Mouse (Mus musculus): ENCODE data around the gene Nktr. TPM values are rescaled to one million over a fixed set of nuclear protein-coding genes. Genes with fewer than 3 reads are reported as not detected.

Gene Nktr
- polyA plus RNA-seq, 1 experiment from 2014 or later: 17.3 TPM

DNA sequence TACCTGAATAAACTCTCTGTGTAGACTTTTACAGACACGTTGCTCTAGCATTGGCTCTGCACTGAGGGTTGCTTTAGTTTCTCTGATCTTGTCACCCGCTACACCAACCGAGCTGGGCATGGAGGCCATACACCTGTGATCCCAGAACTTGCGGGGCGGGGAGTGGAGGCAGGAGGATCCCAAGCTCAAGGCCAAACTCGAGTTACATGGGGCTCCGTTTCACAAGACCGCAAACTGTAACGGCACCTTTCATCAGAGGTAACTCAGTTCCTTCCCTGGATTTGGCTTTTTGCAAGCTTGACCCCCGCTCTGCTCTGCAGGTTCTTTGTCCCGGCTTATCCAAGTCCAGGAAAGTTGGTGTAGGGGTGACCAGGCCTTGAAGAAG lies 14.7 kb upstream of the Nktr start:
- DNase-seq (no peak), ATAC-seq (no peak)
- Histone ChIP-seq H3K4me3 (ENCODE audit: low read depth, low read length) (peak overlapping the region; percentile 78), H3K4me2 (ENCODE audit: low read depth, low read length) (peak overlapping the region; percentile 84), H3K27ac (ENCODE audit: low read depth) (peak overlapping the region; percentile 96), H3K9me3 (ENCODE audit: low read length) (no peaks in the 10 kb centered on the region), H3K4me1 (ENCODE audit: insufficient read depth) (peaks cover 23% of the 10 kb centered on the region), H3K9ac (replicated peaks) (peak overlapping the region; percentile 67), H3K27me3 (ENCODE audit: insufficient read depth, low read length) (no peaks in the 10 kb centered on the region), H3K36me3 (replicated peaks; ENCODE audit: insufficient read depth, low read length) (no peaks in the 10 kb centered on the region)
- WGBS (ENCODE audit: insufficient replicate concordance): 33% methylated on average over 11 of the region's 11 CpGs
- TF ChIP-seq CTCF (IDR thresholded peaks at IDR 0.05; ENCODE audit: low read depth) (no peak), EP300 (IDR thresholded peaks at IDR 0.05; ENCODE audit: low read depth) (no peak)

DNA sequence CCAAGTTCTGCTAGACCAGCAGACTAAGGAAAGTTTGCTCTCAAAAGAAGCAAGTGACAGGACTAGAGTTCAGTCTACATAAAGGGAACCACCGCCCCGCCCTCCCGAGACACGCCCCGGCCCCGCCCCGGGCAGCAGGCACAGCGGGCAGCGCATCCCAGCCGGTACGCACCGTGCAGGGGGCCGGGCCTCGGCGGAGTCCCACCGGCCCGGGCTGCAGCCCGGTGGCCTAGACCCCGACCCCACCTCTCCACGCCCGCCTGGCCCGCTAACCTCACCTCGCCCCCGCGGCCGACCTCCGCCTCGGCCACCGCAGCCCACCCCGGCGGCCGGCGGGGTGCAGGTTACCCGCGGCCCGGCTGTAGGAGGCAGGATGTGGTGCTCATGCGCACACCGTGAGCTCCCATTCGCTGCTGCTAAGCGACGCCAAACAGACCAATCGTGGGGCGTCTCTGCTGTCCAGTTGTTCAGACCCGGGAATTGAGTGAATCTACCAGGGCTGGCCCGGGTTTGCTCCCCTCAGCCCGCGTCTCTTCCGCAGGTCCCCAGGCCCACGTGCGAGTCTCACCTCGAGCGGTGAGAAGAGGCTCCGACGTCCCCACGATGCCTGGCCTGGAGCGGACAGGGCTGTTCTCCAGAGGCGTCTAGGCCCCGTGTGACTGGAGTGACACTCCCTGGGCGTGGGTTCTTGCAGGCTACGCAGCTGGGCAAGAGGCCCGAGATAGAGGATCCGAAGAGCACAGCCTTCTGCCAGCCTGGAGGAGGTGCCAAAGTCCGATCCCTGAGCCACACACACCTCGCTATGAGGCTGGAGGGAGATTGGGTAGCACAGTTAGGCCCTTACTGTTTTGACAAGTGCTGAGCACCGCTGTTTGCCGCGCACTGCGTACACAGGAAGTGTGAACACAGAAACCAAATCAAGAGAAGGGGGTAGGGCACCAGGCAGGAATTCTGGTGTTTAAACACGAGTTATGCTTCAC lies 14.0 kb upstream of the Nktr start, which contains the start of gene Sec22c:
TSS of gene Sec22c (minus strand) at position 845 of the 980 bp plus-strand sequence.
- peak; percentile 94 for ATAC-seq
- no peaks in the 10 kb centered on the region for H3K36me3 ChIP-seq (replicated peaks; ENCODE audit: insufficient read depth, low read length)
- peaks cover 25% of the 10 kb centered on the region for H3K4me1 ChIP-seq (ENCODE audit: insufficient read depth)
- WGBS (ENCODE audit: insufficient replicate concordance): 1% methylated on average over 62 of the region's 69 CpGs
- peak within 1 kb of the TSS; percentile 78 for H3K4me3 ChIP-seq (ENCODE audit: low read depth, low read length)
- TF ChIP-seq CTCF (IDR thresholded peaks at IDR 0.05; ENCODE audit: low read depth) (peak; percentile 58), EP300 (IDR thresholded peaks at IDR 0.05; ENCODE audit: low read depth) (no peak)
- H3K27me3 ChIP-seq (ENCODE audit: insufficient read depth, low read length): no peaks in the 10 kb centered on the region
- H3K27ac ChIP-seq (ENCODE audit: low read depth): peak within 1 kb of the TSS; percentile 96
- peak within 1 kb of the TSS; percentile 67 for H3K9ac ChIP-seq (replicated peaks)
- peak; percentile 95 for DNase-seq
- no peaks in the 10 kb centered on the region for H3K9me3 ChIP-seq (ENCODE audit: low read length)
- H3K4me2 ChIP-seq (ENCODE audit: low read depth, low read length): peak within 1 kb of the TSS; percentile 84

DNA sequence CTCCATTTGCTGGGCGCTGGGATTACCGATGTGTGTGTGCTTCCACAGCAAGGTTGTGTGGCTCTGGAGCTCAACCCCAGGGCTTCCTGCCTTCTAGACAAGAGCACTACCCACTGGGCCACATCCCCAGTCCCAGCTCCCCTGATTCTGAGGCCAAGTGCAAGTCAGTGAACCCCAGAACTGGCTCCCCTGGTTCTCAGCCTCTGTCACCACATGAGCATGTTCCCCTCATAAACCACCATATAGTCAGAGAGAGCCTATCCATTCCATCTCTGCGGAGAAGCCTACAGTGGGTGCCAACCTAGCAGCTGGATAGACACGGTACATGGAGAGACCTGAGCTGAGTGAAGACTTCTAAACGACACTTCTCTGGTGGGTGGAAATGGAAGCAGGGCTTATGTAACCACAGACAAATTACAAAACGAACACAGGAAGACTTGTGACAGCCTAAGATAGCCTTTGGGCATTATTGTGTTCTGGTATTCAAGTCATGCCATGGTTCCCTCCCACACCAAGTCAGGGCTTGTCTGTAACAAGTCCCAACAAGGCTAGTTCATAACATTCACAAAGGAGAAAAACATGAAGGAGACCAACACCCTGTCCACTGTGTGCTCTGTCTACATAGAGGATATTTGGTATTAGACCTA lies 12.8 kb upstream of the Nktr start:
- no peaks in the 10 kb centered on the region for H3K36me3 ChIP-seq (replicated peaks; ENCODE audit: insufficient read depth, low read length)
- H3K9ac ChIP-seq (replicated peaks): peak overlapping the region; percentile 67; the same call in 1 of the 2 replicates
- H3K9me3 ChIP-seq (ENCODE audit: low read length): no peaks in the 10 kb centered on the region
- DNase-seq (no peak), ATAC-seq (no peak)
- H3K27ac ChIP-seq (ENCODE audit: low read depth): peak overlapping the region; percentile 96
- H3K4me1 ChIP-seq (ENCODE audit: insufficient read depth): peaks cover 28% of the 10 kb centered on the region
- no peak for TF ChIP-seq EP300 (IDR thresholded peaks at IDR 0.05; ENCODE audit: low read depth)
- no peak overlapping the region for H3K4me3 ChIP-seq (ENCODE audit: low read depth, low read length)
- peak overlapping the region; percentile 84 for H3K4me2 ChIP-seq (ENCODE audit: low read depth, low read length)
- no peaks in the 10 kb centered on the region for H3K27me3 ChIP-seq (ENCODE audit: insufficient read depth, low read length)
- WGBS (ENCODE audit: insufficient replicate concordance): 59% methylated on average over 6 of the region's 6 CpGs

DNA sequence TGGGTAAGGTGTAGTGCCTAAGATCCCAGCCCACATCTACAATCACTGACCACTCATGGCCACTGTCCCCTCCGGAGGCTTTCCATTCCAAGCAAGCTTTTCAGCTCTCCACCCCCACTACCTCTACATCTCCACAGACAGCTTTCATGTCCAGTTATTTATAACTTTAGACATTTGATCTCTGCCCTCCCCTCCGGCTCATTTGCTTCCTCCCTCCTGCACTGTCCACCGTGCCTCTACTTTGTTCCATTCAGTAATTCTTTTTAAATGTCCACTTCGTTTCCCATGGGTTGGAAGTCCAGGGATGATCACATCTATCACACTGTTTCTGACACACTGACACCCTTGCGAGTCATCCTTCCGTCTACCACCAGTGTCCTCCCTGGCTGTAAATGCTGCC lies 11.2 kb upstream of the Nktr start:
- TF ChIP-seq EP300 (IDR thresholded peaks at IDR 0.05; ENCODE audit: low read depth) (no peak), CTCF (IDR thresholded peaks at IDR 0.05; ENCODE audit: low read depth) (no peak)
- WGBS (ENCODE audit: insufficient replicate concordance): 62% methylated on average over 6 of the region's 6 CpGs
- DNase-seq (no peak), ATAC-seq (no peak)
- H3K9ac ChIP-seq (replicated peaks): no peak overlapping the region
- H3K4me2 ChIP-seq (ENCODE audit: low read depth, low read length): peak overlapping the region; percentile 6; the same call in 1 of the 2 replicates
- H3K27ac ChIP-seq (ENCODE audit: low read depth): no peak overlapping the region
- no peaks in the 10 kb centered on the region for H3K9me3 ChIP-seq (ENCODE audit: low read length)
- H3K4me3 ChIP-seq (ENCODE audit: low read depth, low read length): no peak overlapping the region
- peaks cover 8% of the 10 kb centered on the region; the same call in 1 of the 2 replicates for H3K36me3 ChIP-seq (replicated peaks; ENCODE audit: insufficient read depth, low read length)
- H3K4me1 ChIP-seq (ENCODE audit: insufficient read depth): peaks cover 33% of the 10 kb centered on the region
- no peaks in the 10 kb centered on the region for H3K27me3 ChIP-seq (ENCODE audit: insufficient read depth, low read length)

DNA sequence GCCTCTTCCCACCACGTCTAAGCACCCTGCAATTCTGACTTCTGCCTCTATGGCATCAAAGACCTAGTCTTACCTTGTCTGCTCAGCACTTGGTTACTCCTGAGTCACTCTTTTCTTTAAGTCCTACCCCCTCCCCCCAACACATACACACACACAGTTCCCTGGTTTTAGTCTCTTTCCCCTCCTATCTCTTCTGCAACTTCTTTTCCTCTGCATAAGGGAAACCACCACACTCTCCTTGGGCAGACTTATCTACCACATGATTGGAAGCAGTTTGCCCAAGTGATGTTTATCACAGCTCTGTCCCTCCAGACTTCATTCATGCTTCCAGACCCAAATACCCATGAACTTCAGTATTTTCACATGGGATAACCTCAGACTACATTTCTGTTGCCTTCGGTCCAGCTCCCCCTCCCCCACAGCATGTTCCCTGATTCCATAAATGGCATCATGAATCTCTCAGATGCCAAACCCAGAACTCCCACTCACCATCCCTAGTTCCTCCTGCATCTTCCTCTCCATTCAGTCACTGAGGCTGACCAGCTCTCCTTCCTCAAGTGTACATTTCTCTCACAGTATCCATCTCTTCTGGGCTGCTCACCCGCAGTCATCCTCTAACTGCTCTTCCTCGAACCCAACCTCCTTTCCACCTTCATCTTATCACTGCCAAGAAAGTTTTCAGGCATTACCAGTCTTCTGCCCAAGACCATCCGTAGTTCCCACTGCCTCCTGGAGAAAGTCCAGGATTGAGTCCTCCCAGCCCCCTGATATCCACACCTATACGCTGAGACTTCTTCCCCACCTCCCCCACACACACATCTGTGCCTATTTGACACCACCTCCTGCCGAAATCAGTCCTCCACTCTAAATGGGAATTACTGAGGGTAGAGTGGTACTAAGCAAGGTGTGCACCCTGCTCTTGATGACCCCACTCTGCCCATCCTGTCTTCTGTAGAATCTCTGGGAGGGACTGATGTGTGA lies 10.2 kb upstream of the Nktr start:
- ATAC-seq: no peak
- peaks cover 12% of the 10 kb centered on the region; the same call in 1 of the 2 replicates for H3K36me3 ChIP-seq (replicated peaks; ENCODE audit: insufficient read depth, low read length)
- H3K9ac ChIP-seq (replicated peaks): no peak overlapping the region
- no peak overlapping the region for H3K4me2 ChIP-seq (ENCODE audit: low read depth, low read length)
- H3K9me3 ChIP-seq (ENCODE audit: low read length): no peaks in the 10 kb centered on the region
- WGBS (ENCODE audit: insufficient replicate concordance): 61% methylated on average over 7 of the region's 7 CpGs
- no peak overlapping the region for H3K4me3 ChIP-seq (ENCODE audit: low read depth, low read length)
- no peak overlapping the region for H3K27ac ChIP-seq (ENCODE audit: low read depth)
- no peaks in the 10 kb centered on the region for H3K27me3 ChIP-seq (ENCODE audit: insufficient read depth, low read length)
- peaks cover 29% of the 10 kb centered on the region for H3K4me1 ChIP-seq (ENCODE audit: insufficient read depth)
- TF ChIP-seq EP300 (IDR thresholded peaks at IDR 0.05; ENCODE audit: low read depth) (no peak), CTCF (IDR thresholded peaks at IDR 0.05; ENCODE audit: low read depth) (no peak)
- DNase-seq: peak; percentile 10
